Mouse (Mus musculus) liver, embryonic 14.5 days (tissue): ENCODE data around the gene Slc25a10. TPM values are rescaled to one million over a fixed set of nuclear protein-coding genes. Genes with fewer than 3 reads are reported as not detected.

Experiments used
- ATAC-seq: fragments of 200-750 bp; cut with Nextera tagmentation; 2 replicates; pipeline ENCODE4 v1.8.0; 2017; ENCODE audit warnings: moderate number of reproducible peaks, mild to moderate bottlenecking, moderate library complexity; ENCODE audit not compliant: insufficient read depth
- DNase-seq, 3 experiments: peaks; one replicate each; pipeline ENCODE4 v3.0.0-alpha.2; 2012 to 2013; ENCODE audit warnings: low read depth in 3 of 3, low spot score in 3 of 3
- H3K27ac ChIP-seq: fragments of 300-500 bp; sonication (generic); 2 replicates; pipeline ENCODE4 v1.5.1; 2014; ENCODE audit warnings: moderate library complexity, mild to moderate bottlenecking, control low read depth, inconsistent platforms
- H3K27me3 ChIP-seq: fragments of 300-500 bp; sonication (generic); 2 replicates; pipeline ENCODE4 v1.6.1; 2014; ENCODE audit warnings: mild to moderate bottlenecking, low read length, moderate library complexity; ENCODE audit not compliant: control insufficient read depth, insufficient read depth
- H3K36me3 ChIP-seq: fragments of 300-500 bp; sonication (generic); replicated peaks from 2 replicates; pipeline ENCODE4 v1.6.1; 2014; ENCODE audit warnings: low read depth; ENCODE audit not compliant: control insufficient read depth, insufficient read depth
- H3K4me1 ChIP-seq, 2 experiments: fragments of 200-500 bp in 1 of 2; fragments of 300-500 bp in 1 of 2; sonication (generic) in 1 of 2; replicated peaks; 2 replicates each; pipeline ENCODE4 v1.6.1; 2012 to 2014; ENCODE audit warnings: antibody characterized with exemption in 1 of 2, inconsistent platforms in 1 of 2, low read length in 1 of 2; ENCODE audit not compliant: control insufficient read depth in 2 of 2, insufficient read depth in 2 of 2
- H3K4me2 ChIP-seq: fragments of 300-500 bp; sonication (generic); 2 replicates; pipeline ENCODE4 v1.6.1; 2014; ENCODE audit warnings: low read depth, mild to moderate bottlenecking, control low read depth, moderate library complexity
- H3K4me3 ChIP-seq, 2 experiments: fragments of 200-500 bp in 1 of 2; fragments of 300-500 bp in 1 of 2; sonication (generic) in 1 of 2; 2 replicates each; pipeline ENCODE4 v1.5.1; 2012 to 2014; ENCODE audit warnings: low read depth in 2 of 2, low read length in 2 of 2, mild to moderate bottlenecking in 2 of 2, control low read depth in 1 of 2, inconsistent platforms in 1 of 2, moderate library complexity in 1 of 2; ENCODE audit not compliant: insufficient read depth in 1 of 2
- H3K9ac ChIP-seq: fragments of 300-500 bp; sonication (generic); replicated peaks from 2 replicates; pipeline ENCODE4 v1.6.1; 2014; ENCODE audit warnings: mild to moderate bottlenecking, control low read depth, moderate library complexity
- H3K9me3 ChIP-seq: fragments of 300-500 bp; sonication (generic); 2 replicates; pipeline ENCODE4 v1.6.1; 2016; ENCODE audit warnings: low read length, mixed read lengths; ENCODE audit not compliant: control insufficient read depth
- CTCF ChIP-seq: IDR thresholded peaks from 2 replicates; pipeline ENCODE4 v1.5.1; 2016; ENCODE audit warnings: antibody characterized with exemption, low read depth, control low read depth
- EP300 ChIP-seq: IDR thresholded peaks from 2 replicates; pipeline ENCODE4 v1.6.1; 2016; ENCODE audit warnings: antibody characterized with exemption, low read depth
- WGBS: fragments of 180-500 bp; shearing (Covaris S2); extraction: QIAGEN DNeasy Blood & Tissue Kit; methylation state at CpG from one replicate; pipeline ENCODE4 v1.1.7; 2014; ENCODE audit not compliant: insufficient replicate concordance; 5-methylcytosine and 5-hydroxymethylcytosine counted together
- polyA plus RNA-seq, 2 experiments: library from polyadenylated mRNA; depleted of rRNA in 1 of 2; stranded (reverse) in 1 of 2; unstranded in 1 of 2; fragments of >200 nt; fragmentation: Nextera tagmentation in 1 of 2; extraction: Ambion mirVana in 1 of 2; gene quantifications; 2 replicates each; pipeline versions ENCODE4 v1.2.1 to v1.2.3; 2012 to 2014

The Slc25a10 gene
- polyA plus RNA-seq, 2 experiments = 31.5 to 35.1 TPM

GRCm38 (mm10) chr11:120484265-120484981 lies 7.2 kb upstream of the Slc25a10 start, which contains the start of gene Mrpl12:
Gene Mrpl12, plus strand, starts transcription at chr11:120484613.
- peak within 1 kb of the TSS; percentile 70 for H3K4me2 ChIP-seq
- no peaks in the 10 kb centered on the region for H3K27me3 ChIP-seq
- H3K36me3 ChIP-seq = peaks cover 48% of the 10 kb centered on the region
- peak within 1 kb of the TSS; percentile 70 to 92 for H3K4me3 ChIP-seq
- peak within 1 kb of the TSS; percentile 92 for H3K9ac ChIP-seq
- H3K4me1 ChIP-seq = peaks cover 4 to 6% of the 10 kb centered on the region in 2 experiments
- under 1% methylated on average over 60 of the region's 60 CpGs for WGBS
- peak; percentile 45 for TF ChIP-seq EP300
- peak; percentile 27; the same call in 1 of the 2 replicates for TF ChIP-seq CTCF
- ATAC-seq = peak; percentile 87
- peak; percentile 85 to 87 (median 87) for DNase-seq
- H3K9me3 ChIP-seq = no peaks in the 10 kb centered on the region
- H3K27ac ChIP-seq = peak within 1 kb of the TSS; percentile 37

- peak overlapping the region; percentile 37 for H3K27ac ChIP-seq
Measured at GRCm38 (mm10) chr11:120485251-120485650, 6.4 kb upstream of the Slc25a10 start.

GRCm38 (mm10) chr11:120488516-120488915 lies 3.1 kb upstream of the Slc25a10 start:
- Histone ChIP-seq H3K4me2 (no peak overlapping the region), H3K27ac (no peak overlapping the region), H3K9ac (no peak overlapping the region), H3K4me3 (no peak overlapping the region), H3K9me3 (no peaks in the 10 kb centered on the region), H3K4me1 (peaks cover 20 to 30% of the 10 kb centered on the region in 2 experiments), H3K36me3 (peaks cover 32% of the 10 kb centered on the region), H3K27me3 (no peaks in the 10 kb centered on the region)
- DNase-seq (no peak), ATAC-seq (no peak)
- TF ChIP-seq CTCF = no peak
- WGBS = 77% methylated on average over 4 of the region's 4 CpGs

More at GRCm38 (mm10) chr11:120485251-120485650, 6.4 kb upstream of the Slc25a10 start:
- ATAC-seq (no peak), DNase-seq (no peak)
- H3K4me2 ChIP-seq = peak overlapping the region; percentile 70
- peak overlapping the region; percentile 92 for H3K9ac ChIP-seq
- TF ChIP-seq EP300 (no peak), CTCF (no peak)
- WGBS = 6% methylated on average over 10 of the region's 10 CpGs
- H3K27me3 ChIP-seq = no peaks in the 10 kb centered on the region
- no peaks in the 10 kb centered on the region for H3K9me3 ChIP-seq
- H3K4me3 ChIP-seq = peak overlapping the region; percentile 70 to 92
- peaks cover 8 to 15% of the 10 kb centered on the region in 2 experiments for H3K4me1 ChIP-seq
- H3K36me3 ChIP-seq = peaks cover 42% of the 10 kb centered on the region

GRCm38 (mm10) chr11:120489054-120489761 lies 2.4 kb upstream of the Slc25a10 start:
- Histone ChIP-seq H3K36me3 (peaks cover 32% of the 10 kb centered on the region), H3K4me3 (no peak overlapping the region), H3K9ac (peak overlapping the region; percentile 23; the same call in 1 of the 2 replicates), H3K27me3 (no peaks in the 10 kb centered on the region), H3K4me2 (peak overlapping the region; percentile 18; the same call in 1 of the 2 replicates), H3K9me3 (no peaks in the 10 kb centered on the region), H3K27ac (peak overlapping the region; percentile 57), H3K4me1 (peaks cover 17 to 30% of the 10 kb centered on the region in 2 experiments)
- DNase-seq (peak; percentile 73 to 80 (median 76)), ATAC-seq (peak; percentile 21)
- peak; percentile 97 for TF ChIP-seq CTCF
- no peak for TF ChIP-seq EP300
- WGBS = 53% methylated on average over 4 of the region's 4 CpGs
